Comparison of ENCODE assay signal across 15 mouse cellular contexts in the genomic region with DNA sequence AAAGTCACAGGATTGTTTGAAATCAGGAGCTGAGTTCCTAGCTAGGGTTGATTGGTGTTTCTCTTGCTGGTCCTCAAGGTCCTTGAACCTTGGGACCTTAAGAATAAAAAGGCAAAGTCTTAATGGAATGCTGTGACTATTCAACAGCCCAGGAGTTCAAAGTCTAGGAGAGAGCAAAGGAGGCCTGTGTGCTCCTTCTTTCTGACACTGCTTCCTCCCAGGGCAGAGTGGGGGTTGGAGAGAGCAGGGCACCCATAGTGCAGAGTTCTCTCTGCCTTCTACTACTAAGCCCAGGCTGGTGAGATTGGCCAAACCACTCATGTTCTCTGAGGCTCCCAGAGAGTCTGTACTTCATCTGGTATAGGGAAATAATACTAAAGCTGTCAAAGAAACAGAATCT.
"Had no signal": no experiment of that assay in that cellular context is flagged by ENCODE, and none has a peak within 500 bp of the region (broad histone marks: within the 10 kb centered on the region; RNA-seq: fewer than 3 reads in every experiment).

No protein-coding gene starts in this region.

- H3K36me3 ChIP-seq: hindbrain, embryonic 12.5 days; limb, embryonic 10.5 days; liver, embryonic 15.5 days had no signal

- ATAC-seq: hindbrain, embryonic 16.5 days; inflammation-experienced regulatory T-cells, adult 6 months; lung, postnatal 0 days had no signal

- DNase-seq: lung, adult 2 months; lung, postnatal 36 days; right cerebral cortex, adult 18-20 months; right cerebral cortex, postnatal 25 days; thymus, adult 18-20 months; thymus, postnatal 14 days had no signal

- H3K9ac ChIP-seq: hindbrain, embryonic 12.5 days; liver, embryonic 15.5 days had no signal

- H3K4me3 ChIP-seq: hindbrain, embryonic 12.5 days; limb, embryonic 10.5 days; liver, embryonic 15.5 days; megakaryocyte, embryonic 14.5 days had no signal

- H3K9me3 ChIP-seq: hindbrain, embryonic 12.5 days; limb, embryonic 10.5 days; liver, embryonic 15.5 days; megakaryocyte, embryonic 14.5 days had no signal

- H3K4me2 ChIP-seq: hindbrain, embryonic 12.5 days; liver, embryonic 11.5 days; liver, embryonic 15.5 days; midbrain, embryonic 11.5 days had no signal

- H3K27ac ChIP-seq: hindbrain, embryonic 12.5 days; limb, embryonic 10.5 days; liver, embryonic 15.5 days had no signal

- H3K27me3 ChIP-seq: hindbrain, embryonic 12.5 days; liver, embryonic 15.5 days; megakaryocyte, embryonic 14.5 days had no signal

- H3K4me1 ChIP-seq: liver, embryonic 15.5 days; megakaryocyte, embryonic 14.5 days had no signal
